Mouse (Mus musculus) embryo, embryonic 11 days (tissue): Measurements from ENCODE around the gene Eif3m.
A peak's percentile ranks its signal among the peaks of the same experiment; 100 is the strongest.
"Not testable (repeated sequence)": the region's sequence is repeated elsewhere in the genome, so short reads cannot be mapped to it uniquely, and the experiment has no call there.

Source experiments
- DNase-seq: peaks from one replicate; pipeline ENCODE4 v3.0.0-alpha.2; 2015

Eif3m gene

DNA sequence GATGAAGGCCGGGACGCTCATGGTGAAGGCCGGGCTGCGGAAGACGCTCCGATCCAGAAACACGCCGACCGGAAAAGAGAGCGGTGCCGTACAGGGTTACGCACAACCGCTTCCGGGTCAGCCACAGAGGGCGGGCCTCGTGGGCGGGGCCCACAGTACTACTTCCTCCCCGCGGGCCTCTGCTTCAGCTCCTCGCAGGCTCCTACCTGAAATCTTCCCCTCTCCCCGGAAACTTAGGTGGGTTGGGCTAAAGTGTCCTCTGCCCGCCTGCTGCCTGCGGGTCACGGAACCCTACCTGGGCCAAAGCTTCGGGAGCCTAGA, at the start of gene Eif3m:
TSS of gene Eif3m (minus strand) at position 114 of the 321 bp plus-strand sequence.
- peak; percentile 96 for DNase-seq

DNA sequence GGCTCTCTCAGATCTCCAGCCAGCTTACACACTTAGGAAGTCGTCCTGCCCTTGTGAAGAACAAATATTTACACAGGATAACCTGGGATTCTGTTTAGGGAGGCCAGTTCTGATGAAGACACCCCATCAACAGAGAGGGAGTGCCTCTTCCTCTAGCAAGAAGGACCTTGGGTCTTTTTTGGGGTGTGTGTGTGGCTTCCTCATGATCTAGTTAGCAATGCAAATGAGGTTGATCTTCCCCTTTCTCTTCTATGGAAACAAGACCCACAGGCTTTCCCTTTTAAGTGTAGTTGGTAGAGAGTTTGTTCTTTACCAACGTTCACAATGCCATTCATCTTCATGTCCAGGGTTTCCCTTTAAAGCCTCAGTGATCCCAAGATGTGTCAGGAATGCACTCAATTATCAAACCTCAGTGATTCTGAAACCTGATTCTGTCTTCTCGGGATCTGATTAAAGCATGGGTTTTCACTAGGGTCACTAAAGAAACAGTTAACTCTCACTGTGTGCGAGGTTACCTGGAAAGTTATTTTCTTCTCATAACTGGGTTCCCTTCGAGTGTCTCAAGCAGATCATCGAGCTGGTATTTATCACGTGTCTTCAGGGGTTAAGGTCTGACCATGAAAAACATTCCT, 46.0 kb upstream of the Eif3m start:
- DNase-seq: no peak

GRCm38 (mm10) chr2:105058577-105059116, 41.8 kb upstream of the Eif3m start:
- DNase-seq: no peak

DNA sequence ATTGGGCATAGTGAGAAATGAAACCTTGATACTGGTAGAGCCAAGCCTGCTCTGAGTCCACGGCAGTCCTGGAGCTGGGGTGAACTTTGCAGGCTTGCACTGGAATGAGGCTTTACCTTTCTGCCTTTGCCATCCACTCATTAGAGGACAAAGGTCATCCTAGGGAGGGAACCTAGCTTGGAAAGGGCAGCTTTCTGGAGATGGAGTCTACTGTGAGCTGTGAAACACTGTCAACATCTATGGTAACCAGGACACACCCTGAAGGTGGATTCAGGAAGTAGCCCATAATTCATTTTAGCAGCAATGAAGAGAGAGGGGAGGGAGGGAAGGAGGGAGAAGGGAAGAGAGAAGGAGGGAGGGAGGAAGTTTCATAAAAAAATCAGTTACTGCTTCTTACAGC, 38.6 kb upstream of the Eif3m start:
- DNase-seq: no peak

- DNase-seq: no peak
Measured at GRCm38 (mm10) chr2:105048301-105048700, 31.4 kb upstream of the Eif3m start.

- peak; percentile 10 for DNase-seq
Measured at GRCm38 (mm10) chr2:105043152-105043551, 26.3 kb upstream of the Eif3m start.

- no peak for DNase-seq
Measured at GRCm38 (mm10) chr2:105040859-105041258, 24.0 kb upstream of the Eif3m start.

DNA sequence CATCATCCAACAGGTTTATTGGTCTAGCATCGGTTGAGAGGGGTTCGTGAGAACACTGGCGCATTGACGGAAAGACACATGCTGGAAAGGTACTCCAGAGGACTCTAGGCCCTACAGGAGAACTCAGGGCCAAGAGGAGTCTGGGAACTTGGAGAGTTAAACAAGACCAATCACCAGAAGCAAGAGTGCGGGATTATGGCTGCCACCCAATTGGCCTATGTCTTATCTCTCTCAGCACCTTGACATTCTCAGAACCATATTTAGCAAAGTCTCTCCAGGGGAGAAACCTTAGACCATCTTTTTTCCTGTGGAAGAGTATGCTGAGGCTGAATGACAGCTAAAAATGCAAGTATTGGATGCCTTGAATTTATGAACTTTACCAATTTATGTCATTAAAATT, 22.0 kb upstream of the Eif3m start:
- DNase-seq: no peak

DNA sequence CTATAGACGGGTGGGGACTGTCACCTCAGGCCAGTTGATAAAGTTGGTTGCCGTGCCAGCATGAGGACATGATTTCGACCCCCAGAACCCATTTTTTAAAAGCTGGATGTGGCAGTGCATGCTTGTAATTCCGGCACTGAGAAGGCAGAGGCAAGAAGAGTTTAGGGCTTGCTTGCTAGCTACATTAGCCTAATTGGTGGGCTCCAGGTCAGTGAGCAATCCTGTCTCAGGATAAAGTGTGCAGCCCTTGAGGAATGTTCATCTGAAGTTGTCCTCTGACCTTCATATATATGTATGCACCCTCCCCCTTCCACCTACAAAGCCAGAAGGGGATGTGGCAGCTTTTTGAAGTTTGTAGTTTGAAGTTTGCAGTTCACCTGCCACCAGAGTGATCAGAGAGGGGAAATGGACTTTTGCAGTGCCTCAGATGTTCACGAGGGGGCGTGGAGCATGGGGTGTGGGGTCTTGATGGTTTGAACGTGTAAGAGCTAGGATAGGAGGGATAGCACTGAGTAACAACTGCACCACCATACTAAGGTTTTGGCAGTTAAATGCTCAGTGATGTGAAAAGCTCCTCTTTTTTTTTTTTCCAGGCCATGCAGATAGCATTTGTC, 21.2 kb upstream of the Eif3m start:
- no peak for DNase-seq

DNA sequence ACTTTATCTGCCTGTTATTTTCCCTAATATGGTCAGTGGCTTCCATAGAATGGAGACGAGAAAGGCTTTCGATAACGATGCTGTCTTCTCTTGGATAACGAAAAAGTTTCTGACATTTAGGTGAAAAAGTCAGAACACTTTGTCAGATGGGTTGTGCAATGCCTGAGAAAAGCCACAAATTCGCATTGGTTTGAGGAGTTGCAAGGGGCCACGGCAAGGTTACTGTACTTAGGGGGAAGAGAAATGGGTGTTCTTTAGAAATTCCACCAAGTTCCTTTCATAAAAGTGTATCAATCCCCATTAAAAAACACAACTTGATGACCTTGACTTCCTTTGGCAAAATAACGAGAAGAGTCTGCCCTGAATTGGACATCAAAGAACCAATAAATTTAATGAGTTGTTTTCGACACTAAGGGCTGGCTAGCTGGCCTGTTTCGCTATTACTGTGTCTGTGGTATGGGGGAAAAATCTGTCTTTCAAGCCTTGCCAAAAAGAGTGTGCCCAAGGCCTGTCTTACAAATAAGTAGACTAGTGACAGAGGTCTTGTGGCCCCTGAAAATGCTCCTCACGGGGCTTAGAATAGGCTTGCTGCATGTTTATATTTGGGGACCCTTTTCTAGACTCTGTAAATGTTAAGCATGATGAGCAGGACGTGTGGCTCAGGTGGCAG, 19.7 kb upstream of the Eif3m start:
- no peak for DNase-seq

DNA sequence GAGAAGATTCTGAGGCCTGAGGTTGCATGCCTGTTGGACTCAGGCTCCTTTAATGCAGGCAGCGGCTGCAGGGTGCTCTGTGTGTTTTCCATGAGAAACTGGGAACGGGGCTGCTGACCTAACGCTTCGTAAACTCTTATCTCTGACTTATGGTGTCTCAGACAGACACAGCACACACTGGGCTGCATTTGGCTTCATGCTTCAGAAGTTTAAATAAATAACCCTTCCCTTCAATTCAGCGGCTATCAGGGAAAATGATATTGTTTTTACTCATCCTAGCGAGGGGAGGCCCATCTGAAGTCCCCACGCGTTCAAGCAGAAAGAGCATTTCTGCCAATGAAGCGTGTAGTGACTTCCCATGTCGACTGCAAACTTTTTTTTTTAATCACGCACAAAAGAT, 19.1 kb upstream of the Eif3m start:
- no peak for DNase-seq

- DNase-seq: no peak
Measured at GRCm38 (mm10) chr2:105034084-105034483, 17.2 kb upstream of the Eif3m start.

- no peak for DNase-seq
Measured at GRCm38 (mm10) chr2:105030505-105030904, 13.6 kb upstream of the Eif3m start.

GRCm38 (mm10) chr2:105028806-105029205, 11.9 kb upstream of the Eif3m start:
- no peak for DNase-seq

GRCm38 (mm10) chr2:105026950-105027695, 10.2 kb upstream of the Eif3m start:
- no peak for DNase-seq

- not testable (repeated sequence) for DNase-seq
Measured at GRCm38 (mm10) chr2:105025610-105026009, 8.7 kb upstream of the Eif3m start.

DNA sequence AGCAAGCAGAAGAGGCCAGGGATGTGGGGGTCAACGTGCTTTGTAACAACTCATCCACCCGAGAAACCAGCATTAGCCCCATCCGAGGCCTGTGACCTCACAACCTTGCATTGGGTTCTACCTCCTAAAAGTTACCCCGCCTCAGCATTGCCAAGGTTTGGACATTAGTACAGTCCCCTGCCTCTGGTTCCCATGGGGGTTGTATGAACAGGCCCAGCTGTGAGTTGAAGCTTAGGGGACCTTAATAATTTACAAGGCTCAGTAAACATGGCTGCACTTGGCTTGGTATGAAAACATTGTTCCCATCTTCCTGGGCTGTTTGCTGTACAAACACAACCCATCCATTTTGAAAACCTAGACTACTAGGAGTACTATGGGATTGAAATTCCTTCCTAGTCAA, 6.9 kb upstream of the Eif3m start:
- no peak for DNase-seq

DNA sequence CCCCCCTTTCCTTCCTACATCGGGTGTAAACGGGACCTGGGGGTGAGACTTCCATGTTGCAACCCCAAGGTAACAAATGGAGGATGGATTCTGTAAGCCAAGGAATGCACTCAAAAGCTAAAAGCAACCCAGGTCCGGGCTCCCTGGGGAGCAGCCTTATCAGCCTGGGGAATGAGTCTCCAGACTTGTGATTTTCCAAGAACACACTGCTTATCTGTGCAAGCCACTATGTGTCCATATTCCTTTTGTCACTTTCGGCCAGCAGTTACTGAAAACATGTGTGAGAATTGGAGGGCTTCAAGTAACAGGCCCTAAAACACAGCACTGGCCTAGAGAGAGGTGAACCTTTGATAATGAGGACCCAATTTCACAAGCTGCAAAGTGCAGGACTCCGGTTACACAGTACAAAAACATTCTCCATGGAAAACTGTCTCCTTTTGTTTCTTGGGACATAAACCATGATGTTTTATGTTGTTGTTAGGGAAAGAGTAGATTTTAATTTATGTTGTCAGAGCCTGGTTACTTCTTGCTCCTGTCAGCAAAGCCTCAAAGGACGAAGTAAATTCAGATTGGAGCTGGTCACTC, 6.2 kb upstream of the Eif3m start:
- no peak for DNase-seq

GRCm38 (mm10) chr2:105021836-105022235, 5.0 kb upstream of the Eif3m start:
- DNase-seq: no peak

- no peak for DNase-seq
Measured at GRCm38 (mm10) chr2:105021256-105021655, 4.4 kb upstream of the Eif3m start.

DNA sequence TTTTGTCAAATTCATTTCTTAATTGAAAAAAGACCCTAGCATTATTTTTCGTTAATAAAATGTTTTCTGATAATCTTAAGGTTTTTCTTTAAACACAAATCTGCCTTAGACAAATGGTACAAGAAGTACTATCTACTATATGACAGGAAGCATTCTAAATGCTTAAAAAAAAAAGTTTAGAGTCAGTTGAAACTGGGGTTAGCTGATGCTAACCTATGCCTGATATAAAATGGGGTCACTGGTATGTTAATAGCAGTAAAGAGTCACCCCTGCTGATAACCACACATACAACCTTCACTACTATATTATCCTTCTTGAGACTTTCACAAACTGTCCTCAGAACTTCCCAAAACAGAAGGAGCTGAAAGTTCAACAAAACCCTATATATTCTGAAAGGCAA, 2.6 kb upstream of the Eif3m start:
- DNase-seq: no peak

DNA sequence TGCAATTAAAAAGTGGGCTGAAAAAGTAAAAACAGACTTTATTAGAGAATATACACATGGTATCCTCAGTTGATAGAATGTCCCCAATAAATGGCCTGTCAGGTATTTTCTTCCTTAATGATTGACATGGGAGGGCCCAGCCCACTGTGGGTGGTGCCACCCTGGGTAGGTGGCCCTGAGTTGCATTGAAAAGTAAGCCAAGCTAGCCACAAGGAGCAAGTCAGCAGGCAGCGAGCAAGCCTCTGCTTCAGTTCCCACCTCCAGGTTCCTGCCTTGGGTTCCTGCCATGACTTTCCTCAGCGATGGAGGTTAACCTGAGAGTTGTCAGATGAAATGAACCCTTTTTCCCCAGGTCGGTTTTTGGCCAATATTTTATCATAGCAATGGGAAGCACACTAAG, 922 bp upstream of the Eif3m start:
- no peak for DNase-seq
